Mouse (Mus musculus) adrenal gland, postnatal 4 days (tissue): ENCODE measurements around the gene Prkaca. TPM values are rescaled to one million over a fixed set of nuclear protein-coding genes. Genes with fewer than 3 reads are reported as not detected.
"Not testable (repeated sequence)": the region's sequence is repeated elsewhere in the genome, so short reads cannot be mapped to it uniquely, and the experiment has no call there.

Experiments used
- DNase-seq, 2 experiments: peaks; one replicate each; pipeline ENCODE4 v3.0.0; 2021 to 2022; ENCODE audit warnings: low spot score in 2 of 2, mixed read lengths in 2 of 2
- total RNA-seq, 2 experiments: library from RNA; stranded (reverse); gene quantifications; 2 replicates each; pipeline ENCODE4 v1.2.3; 2021

Gene Prkaca
- total RNA-seq, 2 experiments from 2014 or later = 225 to 237 TPM

DNA sequence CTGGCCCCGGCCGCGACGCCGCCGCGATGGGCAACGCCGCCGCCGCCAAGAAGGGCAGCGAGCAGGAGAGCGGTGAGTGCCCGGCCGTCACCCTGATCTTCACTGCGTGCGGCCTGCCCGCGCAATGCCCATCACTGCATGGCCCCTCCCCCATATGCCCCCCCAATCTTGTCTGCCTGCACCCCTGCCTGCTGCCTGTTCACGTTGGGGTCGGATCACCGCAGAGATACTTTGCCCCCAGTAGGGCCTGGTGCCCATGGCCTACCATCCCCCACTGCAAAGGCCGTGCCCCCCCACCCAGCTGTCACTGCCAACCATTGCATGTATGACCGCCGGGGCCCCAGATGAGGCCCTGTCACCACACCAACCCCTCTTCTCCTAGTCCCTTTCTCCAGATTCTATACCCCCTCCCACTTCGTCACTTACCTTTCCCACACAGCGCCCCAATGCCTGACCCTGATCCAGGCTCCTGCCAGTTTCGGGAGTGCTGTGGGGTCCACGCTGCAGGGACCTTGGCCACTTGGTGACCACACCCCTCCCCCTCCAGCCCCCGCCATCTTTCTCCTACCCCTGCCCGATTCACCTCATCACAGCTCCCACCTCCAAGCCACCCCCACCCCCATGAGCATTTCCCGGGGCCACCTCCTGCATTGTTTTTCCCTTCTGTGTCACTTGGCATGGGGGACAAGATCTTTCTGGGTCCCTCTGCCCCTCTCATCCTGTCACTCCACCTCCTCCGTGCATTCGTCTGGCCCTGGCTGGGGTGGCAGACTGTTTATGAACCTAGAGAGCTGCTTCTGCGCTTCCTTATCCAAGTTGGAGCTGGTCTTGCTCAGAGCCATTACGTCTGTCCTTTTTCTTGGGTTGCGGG is 603 bp downstream of the Prkaca start:
- DNase-seq = no peak

DNA sequence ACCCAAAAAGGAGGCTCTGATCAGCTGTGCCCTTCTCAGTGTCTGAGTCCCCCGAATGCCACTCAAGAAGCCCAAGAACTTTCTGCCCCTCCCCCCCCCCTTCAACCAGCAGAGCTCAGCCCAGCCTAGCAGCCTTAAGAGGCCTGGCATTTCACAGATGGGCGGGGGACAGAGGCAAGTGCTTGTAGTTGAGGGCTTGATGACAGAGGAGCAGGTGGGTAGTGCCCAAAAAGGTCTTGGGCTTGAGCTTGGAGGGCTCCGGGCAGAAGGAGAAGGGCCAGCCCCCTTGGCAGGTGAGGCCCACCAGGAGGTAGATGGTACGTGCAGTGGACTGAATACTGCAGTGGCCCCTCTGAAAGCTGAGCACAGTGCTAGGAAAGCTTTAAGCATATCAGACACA is 1.7 kb downstream of the Prkaca start:
- DNase-seq = no peak

DNA sequence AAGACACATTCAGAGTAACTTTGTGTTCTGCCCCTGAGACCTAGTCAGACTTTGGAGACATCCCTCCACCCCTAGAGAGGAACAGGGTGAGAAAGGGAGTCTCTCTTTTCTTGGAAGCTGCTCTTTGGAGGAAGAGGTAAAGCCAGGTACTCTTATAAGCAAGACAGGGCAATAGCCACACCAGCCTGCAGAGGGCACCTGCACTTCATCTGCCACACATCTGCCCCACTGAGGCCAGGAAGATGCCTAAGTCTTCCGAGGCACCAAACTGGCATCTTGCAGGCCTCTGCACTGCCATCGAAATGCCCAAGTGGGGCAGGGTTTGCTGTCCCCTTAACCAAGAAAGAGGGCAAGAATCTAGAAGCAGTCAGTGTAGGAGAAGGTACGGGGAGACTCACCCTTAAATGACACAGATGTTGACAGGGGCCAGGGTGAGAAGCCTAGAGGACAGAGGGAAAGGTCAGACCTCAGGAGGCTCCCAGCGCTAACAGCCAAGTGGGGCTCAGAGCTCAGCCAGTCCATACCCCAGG is 3.4 kb downstream of the Prkaca start:
- no peak for DNase-seq

DNA sequence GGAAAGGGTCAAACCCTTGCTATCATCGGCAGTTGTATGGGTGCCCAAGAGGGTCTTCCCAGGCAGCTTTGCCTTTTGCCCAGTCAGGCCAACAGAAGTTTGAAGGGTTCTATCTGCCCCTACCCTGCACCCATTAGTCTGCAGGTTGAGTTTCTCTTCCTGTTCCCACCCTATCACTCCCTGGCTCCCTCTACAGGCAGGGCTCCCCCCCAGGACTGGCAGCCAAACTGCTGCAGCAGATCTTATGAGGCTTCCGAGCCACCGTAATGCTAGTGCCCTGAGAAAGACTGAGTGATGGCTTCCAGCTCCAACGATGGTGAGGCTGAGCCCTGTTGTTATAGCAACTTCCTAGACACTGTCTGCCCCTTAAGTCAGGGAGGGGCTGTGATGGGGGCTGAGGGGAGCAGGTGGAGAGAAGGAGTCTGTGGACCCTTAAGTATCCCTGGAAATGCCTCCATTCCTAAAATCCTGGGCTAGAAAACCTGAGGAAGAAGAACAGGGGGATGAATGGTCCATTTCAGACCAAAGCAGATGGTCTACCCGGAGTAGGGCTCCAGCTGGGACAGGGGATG is 4.1 kb downstream of the Prkaca start:
- no peak for DNase-seq

DNA sequence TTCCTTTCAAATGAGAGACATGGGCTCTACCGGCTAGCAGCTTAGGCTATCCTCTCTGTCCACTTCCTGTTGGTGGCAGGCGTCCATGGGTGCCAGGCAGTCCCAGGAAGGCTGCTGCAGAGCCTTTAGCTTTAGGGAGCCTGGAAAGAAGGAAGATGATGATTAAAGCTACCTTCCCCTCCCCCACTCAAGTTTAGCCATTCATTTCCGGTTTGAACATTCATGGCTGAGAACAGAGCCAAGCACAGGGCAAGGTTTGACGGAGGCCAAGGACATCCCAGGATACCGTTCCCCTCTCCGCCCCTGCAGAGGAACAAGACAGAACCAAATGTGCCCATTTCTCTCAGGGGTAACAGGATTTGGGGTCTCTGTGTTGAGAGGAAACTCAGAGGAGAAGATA is 4.9 kb downstream of the Prkaca start:
- DNase-seq = no peak

DNA sequence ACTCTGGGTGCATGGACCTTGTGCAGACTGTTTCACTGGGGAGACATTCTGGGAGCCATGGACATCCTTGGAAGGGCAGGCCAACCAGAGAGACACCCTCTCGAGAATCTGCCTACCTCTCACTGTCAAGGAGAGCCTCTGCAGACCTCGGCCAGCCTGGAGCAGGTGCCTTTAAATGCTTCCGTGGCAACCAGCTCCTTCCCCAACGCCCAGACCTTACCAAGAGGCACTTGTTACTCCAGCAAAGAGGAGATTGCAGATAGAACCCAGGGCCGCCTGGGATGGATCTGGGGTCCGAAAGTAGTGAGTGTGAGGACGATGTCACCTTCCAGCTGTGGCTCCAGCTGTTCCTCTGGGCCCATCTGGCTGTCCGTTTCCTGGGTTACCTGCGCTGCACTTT is 5.4 kb downstream of the Prkaca start:
- no peak for DNase-seq

DNA sequence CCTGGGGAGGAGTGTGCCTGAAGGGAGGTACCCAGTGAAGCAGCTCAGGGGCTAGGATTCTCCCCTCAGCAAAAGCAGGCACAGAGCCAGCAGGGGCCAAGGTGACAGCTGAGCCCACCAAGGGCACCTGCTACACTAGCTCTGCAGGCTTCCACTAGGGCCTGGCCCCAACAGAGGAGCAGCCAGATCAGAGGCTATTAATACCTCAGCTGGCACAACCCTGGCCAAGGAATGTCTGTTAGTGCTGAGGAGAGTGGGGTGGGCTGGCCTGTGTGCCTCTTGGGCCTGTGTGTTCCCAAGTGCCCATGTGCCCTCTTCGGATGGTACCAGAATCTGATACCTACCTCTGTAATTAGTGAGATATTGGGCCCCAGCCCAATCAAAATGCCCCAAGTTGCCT is 7.5 kb downstream of the Prkaca start:
- no peak for DNase-seq

DNA sequence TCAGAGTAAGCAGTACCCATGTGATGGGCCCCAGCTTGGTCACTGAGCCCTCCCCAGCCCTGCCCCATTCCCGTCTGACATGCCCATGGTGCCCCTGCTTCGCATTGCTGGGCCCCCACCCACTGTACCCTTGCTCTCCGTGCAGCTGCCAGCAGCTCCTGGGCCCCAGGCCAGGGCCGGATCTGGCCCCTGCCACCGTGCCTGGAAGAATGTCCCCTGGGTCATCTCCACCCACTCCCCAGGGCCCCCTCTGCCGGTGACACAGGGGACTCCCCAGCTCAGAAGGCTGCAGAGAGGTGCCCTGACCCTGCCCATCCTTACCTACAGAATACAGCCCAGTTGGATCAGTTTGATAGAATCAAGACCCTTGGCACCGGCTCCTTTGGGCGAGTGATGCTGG is 8.1 kb downstream of the Prkaca start:
- no peak for DNase-seq

DNA sequence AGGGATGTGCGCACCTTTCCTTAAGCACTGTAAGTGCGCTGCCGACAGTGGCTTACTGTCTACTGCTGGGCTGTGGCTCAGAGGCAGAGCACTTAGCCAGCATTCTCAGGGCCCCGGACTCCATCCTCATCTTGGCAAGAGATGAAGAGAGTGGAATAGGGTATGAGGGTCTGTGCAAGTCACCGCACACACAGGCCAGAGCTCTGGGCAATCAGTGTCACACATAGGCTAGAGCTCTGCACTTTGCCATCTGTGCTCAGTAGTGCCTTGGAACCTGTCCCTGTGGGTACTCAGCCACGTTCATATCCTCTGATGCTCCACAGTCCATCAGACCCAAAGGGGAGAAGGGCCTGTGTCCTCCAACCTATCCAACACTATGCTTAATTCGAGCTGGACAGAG is 8.7 kb downstream of the Prkaca start:
- no peak for DNase-seq

DNA sequence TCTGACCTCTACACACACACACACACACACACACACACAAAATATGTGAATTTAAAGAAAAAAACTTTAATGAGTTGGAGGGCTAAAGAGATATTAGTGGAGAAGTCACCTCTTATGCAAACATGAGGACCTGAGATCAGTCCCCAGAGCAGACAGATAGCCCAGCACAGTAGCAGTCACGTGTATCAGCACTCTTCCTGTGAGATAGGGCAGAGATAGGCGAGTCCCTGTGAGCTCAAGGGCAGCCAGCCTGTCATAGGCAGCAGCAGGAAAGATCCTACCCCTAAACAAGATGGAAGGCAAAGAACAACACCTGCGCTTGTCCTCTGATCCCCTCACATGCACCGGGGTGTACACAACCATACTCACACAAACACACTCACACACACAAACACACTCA is 9.7 kb downstream of the Prkaca start:
- DNase-seq = no peak

DNA sequence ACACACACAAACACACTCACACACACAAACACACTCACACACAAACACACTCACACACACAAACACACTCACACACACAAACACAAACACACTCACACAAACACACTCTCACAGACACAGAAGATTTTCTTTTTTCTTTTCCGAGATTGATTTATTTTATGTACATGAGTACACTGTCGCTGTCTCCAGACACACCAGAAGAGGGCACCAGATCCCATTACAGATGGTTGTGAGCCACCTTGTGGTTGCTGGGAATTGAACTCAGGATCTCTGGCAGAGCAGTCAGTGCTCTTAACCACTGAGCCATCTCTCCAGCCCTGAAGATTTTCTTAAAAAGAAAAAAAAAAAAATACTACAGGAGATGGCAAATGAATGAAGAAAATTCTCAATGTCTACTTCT is 10.4 kb downstream of the Prkaca start:
- not testable (repeated sequence) for DNase-seq

DNA sequence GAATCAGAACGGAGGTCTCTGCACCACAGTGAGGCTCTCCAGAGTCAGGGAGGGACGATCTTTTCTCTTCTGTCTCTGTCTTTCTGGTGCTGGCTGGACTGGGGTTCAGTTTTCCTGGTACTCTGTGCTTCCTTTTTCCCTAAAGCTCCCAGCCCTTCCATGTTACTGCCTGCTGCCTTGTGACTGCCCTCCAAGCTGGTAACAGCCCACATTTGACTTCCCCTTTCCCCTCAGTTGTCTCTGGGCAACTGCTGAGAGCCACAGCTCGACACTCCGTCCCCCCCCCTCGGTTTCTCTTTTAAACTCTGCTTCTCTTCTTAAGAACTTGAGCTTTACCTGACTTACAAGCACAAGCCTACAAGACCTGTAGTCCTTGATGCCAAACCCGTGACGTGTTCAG is 16.4 kb downstream of the Prkaca start:
- no peak for DNase-seq

DNA sequence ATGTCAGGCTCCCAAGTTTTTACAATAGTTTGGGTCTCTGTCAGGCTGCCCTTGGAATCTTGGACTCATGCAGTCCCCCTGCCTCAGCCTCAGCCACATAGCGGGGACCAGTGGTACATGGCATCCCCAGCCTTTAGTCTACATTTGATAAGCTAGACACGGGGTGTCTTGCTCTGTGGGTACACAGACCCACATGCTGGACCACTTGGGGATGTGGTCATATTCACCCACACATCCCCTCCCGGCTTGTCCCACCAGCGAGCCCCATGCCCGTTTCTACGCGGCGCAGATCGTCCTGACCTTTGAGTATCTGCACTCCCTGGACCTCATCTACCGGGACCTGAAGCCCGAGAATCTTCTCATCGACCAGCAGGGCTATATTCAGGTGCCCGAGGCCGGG is 17.4 kb downstream of the Prkaca start:
- DNase-seq = no peak

DNA sequence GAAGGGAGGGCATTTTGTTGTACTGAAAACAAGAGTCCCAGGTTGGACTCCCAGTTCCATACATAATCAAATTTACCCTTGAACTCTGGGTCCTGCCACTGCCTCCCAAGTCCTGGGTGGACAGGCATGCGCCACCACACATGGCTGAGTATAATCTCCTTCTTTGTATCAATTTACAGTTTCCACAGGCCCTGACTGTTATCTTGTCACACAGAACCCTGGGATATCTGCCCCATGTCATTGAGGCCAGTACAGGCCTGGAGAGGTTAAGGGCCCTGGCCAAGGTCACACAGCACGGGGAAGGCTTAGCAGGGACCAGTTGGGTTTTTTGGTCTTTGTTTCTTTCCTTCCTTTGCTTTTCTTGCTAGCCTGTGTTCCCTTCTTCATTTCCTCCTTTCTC is 19.7 kb downstream of the Prkaca start:
- DNase-seq = no peak

DNA sequence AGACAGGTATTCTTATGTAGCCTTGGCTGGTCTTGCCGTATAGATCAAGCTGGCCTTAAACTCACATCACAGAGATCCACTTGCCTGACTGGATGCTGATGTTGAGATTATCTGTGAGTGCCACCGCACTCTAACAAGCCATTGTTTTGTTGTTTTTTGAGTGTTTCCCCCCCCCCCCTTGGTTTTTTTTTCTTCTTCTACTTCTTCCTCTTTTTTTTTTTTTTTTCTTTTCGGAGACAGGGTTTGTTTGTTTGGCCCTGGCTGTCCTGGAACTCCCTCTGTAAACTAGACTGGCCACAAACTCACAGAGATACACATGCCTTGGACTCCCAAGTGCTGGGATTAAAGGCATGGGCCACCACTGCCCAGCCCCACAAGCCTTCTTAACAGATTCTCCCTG is 21.2 kb downstream of the Prkaca start:
- no peak for DNase-seq

DNA sequence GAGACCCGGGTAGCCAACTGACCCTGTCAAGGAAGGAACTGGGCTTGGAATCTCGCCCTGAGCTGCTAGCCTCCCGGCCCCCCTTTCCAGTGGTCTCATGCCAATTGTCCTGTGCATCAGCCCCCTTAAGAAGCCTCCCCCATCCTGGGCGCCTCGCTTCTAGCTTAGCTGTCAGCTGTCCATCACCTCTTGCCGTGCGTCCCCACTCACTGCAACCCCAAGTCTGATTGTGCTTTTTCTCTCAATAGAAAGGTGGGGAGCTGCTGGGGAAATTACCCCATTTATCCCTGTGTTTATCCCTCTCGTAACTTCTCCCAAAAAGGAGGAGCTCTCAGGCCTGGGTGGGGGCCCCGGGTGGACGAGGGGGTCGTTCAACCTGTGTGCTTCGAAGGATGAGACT is 23.2 kb downstream of the Prkaca start:
- no peak for DNase-seq

DNA sequence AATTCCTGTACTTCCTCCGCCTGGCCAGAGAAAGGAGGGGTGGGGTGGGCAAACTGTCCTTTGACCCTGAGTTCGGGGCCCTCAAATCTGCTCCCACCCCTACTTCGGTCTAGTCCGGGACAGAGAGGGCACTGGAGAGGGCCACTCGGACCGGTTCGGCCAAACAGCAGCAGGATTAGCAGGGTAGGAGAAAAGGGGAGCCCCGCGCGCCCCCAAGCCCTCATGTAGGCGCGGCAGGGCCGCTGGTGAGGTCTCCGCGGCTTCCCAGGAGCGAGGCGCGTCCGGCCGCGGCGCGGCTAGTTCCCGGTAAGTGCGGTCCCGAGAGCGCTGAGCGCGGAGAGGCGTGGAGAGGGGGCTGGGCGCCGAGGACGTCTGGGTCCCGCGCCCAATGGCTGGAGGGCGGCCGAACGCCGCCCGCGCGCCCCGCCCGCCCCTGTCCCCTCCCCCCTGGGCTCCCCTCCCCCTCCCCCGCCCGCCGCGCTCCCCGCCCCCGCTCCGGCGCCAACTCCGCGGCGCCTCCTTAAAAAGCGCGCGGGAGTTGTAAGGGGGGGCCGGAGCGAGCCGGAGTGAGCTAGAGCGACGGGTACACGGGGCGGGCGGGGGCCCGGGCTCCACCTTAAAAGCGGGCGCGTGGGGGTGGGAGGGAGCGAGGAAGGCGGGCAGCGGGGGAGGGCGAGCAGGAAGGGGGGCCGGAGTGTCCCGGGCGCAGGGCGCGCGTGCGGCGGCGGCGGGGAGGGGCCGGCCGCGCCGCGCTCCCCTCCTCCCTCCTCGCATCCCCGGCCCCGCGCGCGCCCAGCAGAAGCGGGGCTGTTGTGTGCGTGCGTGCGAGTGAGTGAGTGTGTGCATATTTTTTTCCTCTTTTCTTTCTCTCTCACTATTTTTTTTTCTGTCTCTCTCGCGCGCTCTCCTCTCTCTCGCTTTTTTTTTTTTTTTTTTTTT is 24.0 kb downstream of the Prkaca start:
- peak; percentile 68 to 78 for DNase-seq

DNA sequence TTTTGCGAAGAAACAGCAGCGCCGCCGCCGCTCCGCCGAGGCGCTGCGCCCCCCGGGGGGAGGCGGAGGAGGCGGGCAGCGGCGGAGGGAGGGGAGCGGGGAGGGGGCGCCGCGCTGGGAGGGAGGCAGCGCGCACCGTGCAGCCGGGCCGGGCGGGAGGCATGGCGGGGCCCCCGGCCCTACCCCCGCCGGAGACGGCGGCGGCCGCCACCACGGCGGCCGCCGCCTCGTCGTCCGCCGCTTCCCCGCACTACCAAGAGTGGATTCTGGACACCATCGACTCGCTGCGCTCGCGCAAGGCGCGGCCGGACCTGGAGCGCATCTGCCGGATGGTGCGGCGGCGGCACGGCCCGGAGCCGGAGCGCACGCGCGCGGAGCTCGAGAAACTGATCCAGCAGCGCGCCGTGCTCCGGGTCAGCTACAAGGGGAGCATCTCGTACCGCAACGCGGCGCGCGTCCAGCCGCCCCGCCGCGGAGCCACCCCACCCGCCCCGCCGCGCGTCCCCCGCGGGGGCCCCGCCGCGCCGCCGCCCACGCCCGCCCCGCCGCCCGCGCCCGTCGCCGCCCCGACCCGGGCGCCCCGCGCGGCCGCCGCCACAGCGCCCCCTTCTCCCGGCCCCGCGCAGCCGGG is 24.8 kb downstream of the Prkaca start, which contains the start of gene Samd1:
Gene Samd1, plus strand, starts transcription at position 162 of the 631 bp plus-strand sequence.
- no peak for DNase-seq

DNA sequence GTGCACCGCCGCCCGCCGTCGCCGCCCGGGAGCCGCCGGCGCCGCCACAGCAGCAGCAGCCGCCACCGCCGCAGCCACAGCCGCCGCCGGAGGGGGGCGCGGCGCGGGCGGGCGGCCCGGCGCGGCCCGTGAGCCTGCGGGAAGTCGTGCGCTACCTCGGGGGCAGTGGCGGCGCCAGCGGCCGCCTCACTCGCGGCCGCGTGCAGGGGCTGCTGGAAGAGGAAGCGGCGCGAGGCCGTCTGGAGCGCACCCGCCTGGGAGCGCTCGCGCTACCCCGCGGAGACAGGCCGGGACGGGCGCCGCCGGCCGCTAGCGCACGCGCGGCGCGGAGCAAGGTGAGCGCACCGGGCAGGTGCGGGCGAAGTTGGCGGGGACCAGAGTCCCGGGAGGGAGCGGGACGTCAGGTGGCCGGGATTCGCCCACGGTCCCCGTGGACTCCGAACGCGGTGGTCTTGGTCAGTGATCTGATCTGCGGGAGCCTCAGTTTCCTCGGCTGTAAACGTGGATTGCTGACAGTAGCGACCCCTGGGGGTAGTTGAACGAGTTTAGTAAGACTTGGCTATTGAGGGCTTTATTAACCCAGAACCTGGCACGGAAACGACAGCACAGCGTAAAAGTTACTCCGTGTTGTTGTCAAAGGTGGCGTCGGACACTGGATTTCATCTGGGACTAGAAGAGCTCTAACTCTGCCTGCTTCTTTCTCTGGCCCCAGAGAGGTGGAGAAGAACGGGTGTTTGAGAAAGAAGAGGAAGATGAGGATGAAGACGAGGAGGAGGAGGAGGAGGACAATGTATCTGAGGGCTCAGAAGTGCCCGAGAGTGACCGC is 25.7 kb downstream of the Prkaca start:
- no peak for DNase-seq

DNA sequence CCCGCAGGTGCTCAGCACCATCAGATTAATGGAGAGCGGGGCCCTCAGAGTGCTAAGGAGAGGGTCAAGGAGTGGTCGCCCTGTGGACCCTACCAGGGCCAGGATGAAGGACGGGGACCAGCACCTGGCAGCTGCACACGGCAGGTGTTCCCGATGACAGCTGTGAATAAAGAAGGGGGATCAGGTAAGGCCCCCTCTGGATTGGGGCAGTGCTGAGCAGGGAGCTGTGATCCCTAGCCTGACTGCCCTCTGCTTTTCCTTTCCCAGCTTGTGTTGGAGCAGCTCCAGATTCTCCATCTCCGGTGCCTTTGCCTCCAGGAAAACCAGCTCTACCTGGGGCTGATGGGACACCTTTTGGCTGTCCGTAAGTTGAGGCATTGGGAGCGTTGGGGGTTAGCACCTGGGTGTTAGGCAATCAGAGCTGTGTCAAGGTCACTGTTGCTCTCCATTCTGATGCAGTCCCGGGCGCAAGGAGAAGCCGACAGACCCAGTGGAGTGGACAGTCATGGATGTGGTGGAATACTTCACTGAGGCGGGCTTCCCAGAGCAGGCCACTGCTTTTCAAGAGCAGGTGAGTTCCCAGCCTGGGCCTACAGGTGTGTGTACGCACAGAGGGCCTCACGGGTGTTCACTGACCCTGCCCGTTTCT is 26.4 kb downstream of the Prkaca start:
- DNase-seq = no peak
